Mouse (Mus musculus): ENCODE results near the gene Gm30083. TPM values are rescaled to one million over a fixed set of nuclear protein-coding genes. Genes with fewer than 3 reads are reported as not detected.
A peak's percentile ranks its signal among the peaks of the same experiment; 100 is the strongest.

Gm30083 gene
- total RNA-seq (2022): not detected

DNA sequence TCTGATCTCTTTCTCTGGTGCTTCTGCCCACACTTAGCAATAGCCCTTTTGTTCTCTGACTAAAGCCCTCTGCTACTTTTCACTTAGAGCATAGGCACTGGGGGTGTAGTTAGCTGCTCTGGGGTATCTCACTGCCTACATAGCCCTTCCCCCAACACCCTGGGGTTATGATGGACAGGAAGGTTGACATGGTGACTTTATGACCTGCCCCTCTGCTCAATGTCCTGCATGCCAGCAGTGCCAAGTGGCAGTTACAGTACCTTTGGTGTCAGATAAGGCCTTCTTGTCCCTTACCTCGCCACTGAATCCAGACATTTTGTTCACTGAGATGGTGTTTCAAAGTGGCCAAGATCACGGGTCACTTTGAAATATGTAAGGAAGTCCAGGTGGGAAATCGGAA is at the start of gene Gm30083:
Gene Gm30083, minus strand, starts transcription at position 120 of the 400 bp plus-strand sequence.
- no peak for DNase-seq (ENCODE audit: low spot score in 2 of 2)

DNA sequence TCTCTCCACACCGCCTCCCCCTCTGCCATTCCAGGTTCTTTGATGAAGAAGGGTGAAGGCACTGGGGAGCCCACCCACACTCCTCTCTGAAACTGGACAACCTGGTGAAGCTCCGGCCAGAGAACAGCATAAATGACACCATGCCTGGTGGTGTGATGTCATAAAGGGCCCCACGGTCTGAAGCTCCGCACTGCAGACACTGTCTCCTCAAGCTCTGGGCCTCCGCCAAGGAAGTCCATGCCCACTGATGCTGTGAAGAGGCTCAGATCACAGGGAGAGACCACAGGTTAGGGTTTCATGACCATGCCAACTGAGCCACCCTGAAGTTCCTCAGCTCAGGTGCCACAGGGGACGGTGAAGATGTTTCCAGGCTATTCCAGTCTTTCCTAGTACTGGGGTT is 37.5 kb upstream of the Gm30083 start, which contains the start of gene Antxrl:
Gene Antxrl, plus strand, starts transcription at position 192 of the 400 bp plus-strand sequence.
- DNase-seq (ENCODE audit: low spot score in 2 of 2): no peak

DNA sequence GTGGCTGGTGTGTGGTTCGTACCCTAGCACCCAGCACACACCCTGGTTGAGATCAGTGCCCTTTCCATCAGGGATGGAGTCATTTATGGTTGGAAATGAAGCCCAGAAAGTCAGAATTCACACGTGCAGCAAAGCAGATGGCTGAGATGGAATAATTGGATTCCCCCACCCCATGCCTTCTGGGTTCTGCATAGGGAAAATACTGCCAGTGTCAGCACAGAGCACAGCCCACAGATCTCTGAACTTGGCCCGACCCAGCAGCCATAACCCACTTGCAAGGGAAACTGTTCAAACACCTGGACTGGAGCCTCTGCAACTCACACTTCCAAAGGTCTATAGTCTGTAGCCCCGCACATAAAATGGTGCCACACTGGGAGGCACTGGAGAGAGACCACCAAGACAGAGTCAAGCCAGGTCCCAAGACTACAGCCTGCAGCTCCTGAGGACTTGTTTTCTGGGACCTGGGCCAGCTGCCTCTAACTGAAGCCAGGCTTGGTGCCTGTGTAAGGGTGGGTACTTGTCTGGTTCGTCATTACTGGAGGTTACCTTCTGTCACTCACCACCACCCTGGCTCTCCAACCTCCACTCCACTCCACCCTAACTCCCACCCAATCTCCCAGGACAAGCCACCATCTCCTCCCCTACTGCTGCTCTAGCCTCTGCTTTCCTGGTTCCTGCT is 35.3 kb upstream of the Gm30083 start:
- DNase-seq (ENCODE audit: low spot score in 2 of 2): no peak

DNA sequence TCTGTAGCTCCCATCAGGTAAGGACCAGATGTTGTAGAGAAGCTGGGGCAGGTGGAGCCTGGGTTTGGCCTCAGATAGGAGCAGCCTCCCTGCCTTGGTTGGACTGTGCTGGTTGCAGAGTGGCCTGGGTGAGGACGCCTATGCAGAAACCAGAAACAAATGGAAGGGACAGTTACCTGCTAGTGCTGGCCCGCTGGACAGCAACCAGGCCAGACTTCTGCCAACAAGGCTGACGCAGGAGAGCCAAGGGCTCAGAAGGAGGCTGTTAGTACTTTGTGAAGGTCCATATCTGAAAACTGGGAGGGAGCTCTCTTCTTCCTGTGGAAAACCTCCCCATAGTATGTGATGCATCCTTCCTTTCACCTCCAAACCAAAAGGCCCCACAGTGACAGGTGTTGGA is 28.4 kb upstream of the Gm30083 start:
- DNase-seq (ENCODE audit: low spot score in 2 of 2): no peak

DNA sequence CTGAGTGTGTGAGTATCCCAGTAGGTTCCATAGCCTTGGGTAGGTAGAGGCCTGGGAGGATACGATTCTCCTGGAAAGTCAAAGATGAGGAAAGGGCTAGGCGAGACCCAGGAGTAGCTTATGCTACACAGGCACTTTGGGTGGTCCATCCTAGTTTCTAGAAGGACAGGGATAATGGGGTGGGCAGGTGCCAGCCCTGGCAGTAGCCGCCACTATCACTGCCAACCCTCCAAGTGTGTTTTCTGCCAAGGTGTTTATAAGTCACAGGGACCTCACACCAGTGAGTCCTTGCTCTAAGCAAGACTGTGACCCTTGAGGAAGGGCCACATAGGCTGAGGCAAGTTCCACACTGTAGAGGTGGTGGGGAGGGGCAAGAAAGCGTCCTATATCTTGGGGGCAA is 26.3 kb upstream of the Gm30083 start:
- DNase-seq (ENCODE audit: low spot score in 2 of 2): no peak

DNA sequence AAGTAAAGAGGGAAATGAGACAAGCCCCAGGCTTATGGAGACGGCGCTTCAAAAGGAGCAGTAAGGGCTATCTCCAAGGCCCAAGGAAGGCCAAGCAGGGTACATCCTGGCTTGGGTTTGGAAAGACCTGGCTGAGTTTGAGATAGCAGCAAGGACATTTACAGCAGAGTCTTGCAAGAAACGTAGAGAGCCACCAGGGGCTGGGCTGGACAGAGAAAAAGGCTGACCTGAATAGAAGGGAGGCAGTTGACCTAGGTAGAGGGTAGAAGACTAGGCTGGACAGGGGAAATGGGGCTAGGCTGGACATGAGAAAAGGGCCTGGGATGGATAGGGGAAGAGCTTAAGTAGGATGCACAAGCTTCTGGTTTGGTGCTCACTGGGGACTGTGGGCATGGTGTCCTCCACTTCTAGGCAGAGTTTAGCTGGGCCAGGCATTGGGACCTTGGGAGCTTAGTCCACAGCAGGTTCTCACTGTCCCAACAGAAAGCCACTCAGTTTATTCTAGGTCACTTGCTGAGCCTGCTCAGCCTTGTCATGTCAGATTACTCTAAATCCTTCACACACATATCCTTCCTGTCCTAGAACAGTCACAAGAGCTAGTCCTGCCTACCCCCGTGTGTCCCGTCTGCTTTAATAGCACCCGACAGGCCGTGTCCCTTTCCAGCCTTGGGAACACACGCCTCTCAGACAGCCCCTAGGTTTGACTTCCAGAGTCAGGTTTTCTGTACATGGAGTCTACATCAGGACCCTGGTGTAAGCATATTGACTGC is 19.0 kb upstream of the Gm30083 start:
- DNase-seq (ENCODE audit: low spot score in 2 of 2): no peak

DNA sequence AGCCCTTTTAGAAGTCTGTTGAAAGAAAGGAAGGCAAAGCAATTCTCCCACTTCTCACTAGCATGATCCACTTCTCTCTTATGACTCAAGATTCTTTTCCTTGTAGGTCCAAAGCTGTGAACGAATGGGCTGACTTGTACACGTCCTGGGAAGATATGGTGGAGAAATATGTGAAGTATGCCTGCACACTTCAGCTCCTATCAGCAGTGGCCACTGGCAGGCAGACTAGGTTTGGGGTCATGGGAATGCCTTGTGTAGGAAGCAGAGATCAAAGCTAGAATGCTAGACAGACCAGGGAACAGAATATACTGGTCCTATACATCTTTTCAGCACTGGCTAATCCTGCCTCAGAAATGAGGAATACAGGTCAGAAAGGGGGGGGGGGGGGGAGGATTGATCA is 11.7 kb upstream of the Gm30083 start:
- no peak for DNase-seq (ENCODE audit: low spot score in 2 of 2)

DNA sequence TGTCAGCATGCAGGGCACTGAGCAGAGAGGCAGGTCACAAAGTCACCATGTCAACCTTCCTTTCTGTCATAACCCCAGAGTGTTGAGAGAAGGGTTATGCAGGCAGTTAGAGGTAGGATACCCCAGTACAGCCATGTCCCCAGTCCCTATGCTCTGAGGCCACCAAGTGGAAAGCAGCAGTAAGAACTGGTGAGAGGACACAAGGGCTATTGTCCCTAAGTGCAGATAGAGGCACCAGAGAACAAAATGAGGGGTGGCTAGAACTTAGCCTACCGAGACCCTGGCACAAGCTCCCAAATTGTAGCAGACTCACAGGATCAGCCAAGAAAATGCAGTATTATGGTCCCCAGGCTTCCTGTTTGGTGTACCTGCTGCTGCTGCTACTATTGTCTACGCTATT is 2.0 kb upstream of the Gm30083 start:
- no peak for DNase-seq (ENCODE audit: low spot score in 2 of 2)

DNA sequence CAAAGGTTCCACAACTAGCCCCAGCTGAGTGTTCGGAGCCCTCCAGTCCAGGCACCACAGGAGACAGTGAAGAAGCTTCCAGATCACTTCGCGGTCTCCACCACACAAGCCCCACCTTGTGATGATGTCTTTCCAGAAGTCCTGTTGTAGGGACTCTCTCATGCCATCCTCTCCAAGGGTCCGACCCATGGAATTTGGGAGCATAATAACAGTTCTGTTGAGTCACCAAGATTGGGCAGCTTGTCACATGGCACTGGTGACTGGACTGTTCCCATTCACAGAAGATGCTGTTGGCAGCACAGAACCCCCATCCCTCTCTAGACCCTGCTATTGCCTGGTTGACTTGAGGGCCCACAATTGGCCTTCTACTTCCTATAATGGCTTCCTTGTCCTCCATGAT is 1.4 kb upstream of the Gm30083 start, which contains the start of gene Gm5460:
Gene Gm5460, plus strand, starts transcription at position 378 of the 400 bp plus-strand sequence.
- DNase-seq (ENCODE audit: low spot score in 2 of 2): no peak

DNA sequence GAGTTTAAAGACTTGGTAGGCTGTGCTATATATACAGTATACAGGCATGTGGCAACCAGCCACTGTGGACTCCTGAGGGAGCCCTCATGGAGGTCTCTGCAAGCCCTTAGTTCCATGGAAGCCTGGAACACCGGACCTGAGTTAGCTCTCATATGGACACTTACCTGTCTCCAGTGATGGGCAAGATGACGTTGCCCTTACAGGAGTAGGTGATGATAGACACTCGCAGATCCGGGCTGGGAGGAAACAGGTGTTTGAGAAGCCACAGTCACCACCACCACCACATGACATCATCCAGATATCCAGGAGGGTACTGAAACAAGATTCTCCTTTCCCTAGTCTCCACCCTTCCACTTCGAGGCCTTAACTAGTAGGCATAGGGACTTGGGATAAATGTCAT is 12.6 kb downstream of the Gm30083 start:
- no peak for DNase-seq (ENCODE audit: low spot score in 2 of 2)

DNA sequence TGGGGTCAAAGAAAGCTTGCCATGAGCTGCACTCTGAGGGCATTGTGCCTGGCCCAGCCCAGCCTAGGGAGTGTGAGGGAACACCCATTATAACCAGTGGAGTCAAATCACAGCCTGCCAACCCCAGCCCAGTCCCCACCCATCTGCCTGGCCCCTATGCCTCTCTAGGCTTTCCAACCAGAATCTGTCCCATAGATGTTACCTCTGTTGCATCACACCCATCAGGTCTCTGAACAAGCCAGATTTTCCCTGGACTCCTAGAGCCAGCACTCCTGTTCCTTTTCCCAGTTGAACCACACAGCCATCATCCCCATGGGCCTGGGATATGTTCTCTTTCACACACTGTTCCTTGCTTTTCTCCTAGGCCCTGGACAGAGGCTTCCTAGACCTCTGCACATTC is 13.5 kb downstream of the Gm30083 start:
- no peak for DNase-seq (ENCODE audit: low spot score in 2 of 2)

DNA sequence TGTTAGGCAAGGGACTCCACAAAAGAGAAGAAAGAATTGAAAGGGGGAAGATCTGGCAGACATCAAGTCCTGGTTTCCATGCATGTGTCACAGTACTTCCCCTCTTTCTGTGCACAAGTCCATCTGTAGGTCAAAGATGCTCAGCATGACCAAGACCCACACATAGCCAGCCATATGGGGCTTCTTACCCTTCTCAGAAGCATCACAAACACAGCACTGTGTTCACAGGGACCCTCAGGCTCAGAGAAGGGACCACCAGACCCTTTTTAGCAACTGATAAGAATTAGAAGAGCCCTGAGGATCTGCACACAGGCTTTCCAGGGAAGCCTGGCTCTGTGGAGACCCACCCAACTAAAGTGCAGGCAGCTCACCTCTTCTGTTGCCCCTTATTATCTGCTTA is 14.9 kb downstream of the Gm30083 start:
- DNase-seq (ENCODE audit: low spot score in 2 of 2): no peak

DNA sequence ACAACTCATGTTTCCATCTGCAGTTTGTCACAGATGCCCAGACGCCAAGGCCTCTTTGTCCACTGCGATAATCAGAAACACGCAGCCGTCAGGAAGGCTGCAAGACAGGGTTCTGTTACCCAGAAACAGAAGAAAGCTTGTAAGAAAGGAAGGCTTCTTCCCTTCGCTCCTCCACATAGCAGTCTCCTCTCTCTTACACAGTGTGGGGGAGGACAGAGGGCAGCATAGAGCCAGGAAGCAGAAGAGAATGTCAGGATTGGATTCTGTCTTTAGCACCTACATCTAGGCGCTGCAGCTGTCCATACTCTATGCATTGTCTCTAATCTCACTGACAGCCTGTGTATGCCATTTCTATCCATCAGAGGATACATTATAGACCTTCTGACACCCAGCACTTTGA is 17.6 kb downstream of the Gm30083 start:
- no peak for DNase-seq (ENCODE audit: low spot score in 2 of 2)

DNA sequence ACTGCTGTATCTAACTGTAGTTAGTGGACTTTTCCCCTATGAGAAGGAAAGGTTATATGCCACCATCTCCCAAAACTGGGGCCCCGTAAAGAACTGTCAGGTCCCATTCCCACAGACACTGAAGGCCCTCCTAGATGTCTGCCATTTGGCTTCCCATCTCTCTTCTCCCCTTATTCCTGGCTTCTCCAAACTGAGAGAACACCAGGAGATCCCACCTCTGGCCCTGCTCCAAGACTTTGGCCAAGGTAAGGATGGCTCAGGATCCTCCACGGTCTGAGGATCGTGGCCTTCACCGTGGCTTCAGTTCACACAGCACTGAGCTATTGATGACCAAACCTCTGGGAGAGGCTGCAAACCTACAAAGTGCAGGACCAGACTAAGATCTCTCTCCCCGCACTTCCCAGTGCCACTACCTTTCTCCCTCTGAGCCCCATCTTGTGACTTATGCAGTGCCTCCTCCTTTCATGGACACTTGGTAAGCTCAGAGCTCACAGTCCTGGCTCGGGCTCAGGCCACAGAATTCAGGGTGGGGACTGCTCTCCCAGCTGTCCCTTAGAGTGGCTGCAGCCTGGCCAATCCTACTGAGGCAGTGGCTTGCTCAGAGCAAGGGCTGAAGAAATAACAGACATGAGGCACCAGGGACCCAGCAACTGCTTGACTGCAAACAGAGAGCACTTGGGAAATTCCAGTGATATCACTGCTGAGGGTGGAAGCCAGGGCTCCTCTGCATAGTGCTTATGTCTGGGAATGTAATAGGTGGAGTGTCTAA is 21.3 kb downstream of the Gm30083 start:
- DNase-seq (ENCODE audit: low spot score in 2 of 2): peak in 1 of 2 experiments; percentile 2

DNA sequence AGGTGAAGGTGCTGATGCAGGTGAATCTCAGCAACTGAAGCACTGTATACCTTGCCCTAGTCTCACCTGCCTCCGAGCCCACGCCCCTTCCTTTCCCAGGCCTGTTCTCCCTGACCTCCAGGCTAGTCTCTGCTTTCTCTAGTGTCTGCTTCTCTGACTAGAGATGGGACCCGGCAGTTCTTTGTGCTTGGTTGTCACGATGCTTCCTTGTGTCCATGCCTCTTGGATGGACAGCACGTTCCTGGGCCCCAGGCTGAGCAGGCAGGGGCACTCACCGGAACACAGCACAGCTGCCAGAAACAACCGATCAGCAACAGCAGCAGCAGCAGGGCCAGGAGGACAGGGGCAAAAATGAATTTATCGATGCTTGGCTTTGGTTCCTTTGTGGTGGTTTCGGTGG is 21.9 kb downstream of the Gm30083 start:
- DNase-seq (ENCODE audit: low spot score in 2 of 2): no peak

DNA sequence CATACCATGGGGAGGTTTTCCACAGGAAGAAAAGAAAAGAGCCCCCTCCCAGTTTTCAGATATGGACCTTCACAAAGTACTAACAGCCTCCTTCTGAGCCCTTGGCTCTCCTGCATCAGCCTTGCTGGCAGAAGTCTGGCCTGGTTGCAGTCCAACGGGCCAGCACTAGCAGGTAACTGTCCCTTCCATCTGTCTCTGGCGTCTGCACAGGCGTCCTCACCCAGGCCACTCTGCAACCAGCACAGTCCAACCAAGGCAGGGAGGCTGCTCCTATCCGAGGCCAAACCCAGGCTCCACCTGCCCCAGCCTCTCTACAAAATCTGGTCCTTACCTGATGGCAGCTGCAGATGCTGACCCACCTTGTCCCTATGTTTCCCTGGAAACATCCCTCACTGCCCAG is 23.0 kb downstream of the Gm30083 start:
- no peak for DNase-seq (ENCODE audit: low spot score in 2 of 2)

DNA sequence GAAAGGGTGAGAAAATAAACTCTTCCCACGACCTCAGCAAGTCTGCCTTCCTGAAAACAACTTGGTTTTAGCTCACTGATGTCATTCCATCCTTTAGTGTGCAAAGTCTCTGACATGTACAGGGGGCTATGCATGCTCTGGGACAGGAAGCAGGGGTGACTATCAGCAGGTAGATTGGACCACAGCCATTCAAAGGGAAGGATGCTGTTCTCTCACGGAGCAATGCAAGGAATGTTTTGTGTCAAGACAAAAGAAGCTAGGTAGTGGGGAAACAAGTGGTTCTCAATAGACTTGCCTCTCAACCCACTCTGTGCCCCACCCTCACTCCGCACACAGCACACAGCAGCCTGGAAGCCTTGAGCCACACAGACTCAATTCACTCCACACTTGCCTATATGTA is 25.8 kb downstream of the Gm30083 start:
- no peak for DNase-seq (ENCODE audit: low spot score in 2 of 2)

DNA sequence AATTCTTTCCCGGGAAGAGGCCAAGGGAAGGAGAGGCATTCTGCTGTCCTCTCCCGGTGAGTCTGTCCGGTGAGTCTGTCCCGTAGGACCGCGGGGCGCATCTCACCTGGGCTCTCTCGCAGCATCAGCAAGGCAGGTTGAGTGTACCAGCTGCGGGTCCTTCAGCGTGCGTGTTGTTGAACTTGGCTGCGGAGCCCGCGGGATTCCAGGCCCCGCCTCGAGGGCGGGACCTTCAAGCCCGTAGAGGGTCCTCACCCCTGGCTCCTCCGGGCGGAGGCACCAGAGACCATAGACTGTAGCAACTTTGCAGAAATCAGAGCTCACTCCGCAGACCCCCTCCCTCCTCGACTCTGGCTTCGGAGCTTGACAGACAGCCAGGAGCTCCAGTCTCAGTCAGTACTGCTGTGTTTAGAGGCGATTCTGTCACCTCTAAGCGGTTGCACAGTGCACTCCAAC is 36.4 kb downstream of the Gm30083 start, which contains the start of gene Zfp488:
Gene Zfp488, minus strand, starts transcription at position 161 of the 456 bp plus-strand sequence.
- DNase-seq (ENCODE audit: low spot score in 2 of 2): no peak

DNA sequence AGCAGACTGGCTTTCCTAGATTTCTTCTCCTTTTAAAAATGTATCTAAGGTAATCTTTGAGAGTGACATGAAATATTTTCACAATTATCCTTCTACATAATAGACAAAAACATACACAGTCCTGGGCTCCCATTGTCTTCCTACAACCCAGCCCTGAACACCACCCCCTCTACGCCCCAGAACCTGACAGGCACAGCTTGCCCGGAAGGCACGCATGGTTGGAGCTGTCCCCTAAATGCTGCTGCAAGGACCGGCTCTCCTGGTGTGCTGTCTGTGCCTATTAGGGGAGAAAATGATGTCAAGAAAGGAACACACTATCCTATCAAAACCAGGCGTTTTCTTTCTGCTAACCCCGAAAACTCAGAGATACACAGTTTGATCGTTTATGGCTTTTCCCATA is 37.2 kb downstream of the Gm30083 start:
- DNase-seq (ENCODE audit: low spot score in 2 of 2): no peak

DNA sequence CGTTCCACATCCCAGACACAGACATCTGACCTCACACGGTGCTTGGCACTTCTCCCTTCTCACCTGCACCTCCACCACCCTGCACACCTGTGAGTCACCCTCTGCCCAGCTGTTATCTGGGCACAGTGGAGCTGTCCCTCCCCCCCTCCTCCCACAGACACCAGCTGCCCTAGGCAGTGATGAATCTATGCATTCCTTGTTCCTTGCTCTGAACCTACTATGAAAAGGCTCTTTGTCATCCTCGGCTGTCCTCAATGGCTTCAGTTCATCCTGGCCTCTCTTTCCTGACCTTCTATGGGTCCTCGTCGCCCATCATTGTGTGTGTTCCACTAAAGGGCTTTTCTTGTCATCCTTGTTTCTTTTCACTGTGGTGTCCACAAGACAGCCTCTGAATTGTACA is 40.2 kb downstream of the Gm30083 start:
- DNase-seq (ENCODE audit: low spot score in 2 of 2): no peak

DNA sequence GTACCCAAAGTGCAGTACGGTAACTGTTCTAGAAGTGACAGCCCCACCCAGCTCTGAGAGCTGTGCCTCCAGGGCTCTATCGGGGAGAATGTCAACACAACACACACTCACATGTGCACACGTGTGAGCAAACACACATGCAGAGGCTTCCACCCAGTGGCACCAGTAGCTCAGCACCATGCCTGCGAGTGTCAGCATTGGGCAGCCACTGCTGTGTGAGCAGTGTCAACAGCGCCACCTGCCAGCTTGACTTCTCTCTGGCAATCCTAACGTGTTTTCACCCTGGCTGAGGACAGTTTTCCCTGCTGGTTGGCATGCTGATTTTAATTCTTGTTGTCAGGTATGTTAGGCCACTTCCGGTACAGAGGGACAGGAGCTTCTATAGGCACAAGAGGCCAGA is 42.3 kb downstream of the Gm30083 start:
- no peak for DNase-seq (ENCODE audit: low spot score in 2 of 2)

DNA sequence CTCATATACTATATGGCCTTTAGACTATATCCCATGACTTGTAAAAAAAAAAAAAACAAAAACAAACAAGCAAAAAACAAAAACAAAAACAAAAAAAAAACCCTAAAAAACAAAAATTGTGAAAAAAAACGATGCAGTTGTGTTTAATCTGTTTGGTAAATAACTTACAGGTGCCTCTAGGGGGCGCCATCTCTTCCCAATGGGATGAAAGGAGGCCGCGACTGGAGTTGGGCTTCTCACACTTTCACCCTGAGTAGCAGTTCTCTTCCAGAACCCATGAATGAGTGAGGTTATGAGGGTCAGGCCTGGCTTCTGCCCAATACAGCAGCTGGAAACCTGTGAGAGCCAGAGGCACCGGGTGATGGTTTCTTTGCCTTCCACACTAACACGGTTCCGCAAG is 49.3 kb downstream of the Gm30083 start:
- DNase-seq (ENCODE audit: low spot score in 2 of 2): no peak

Measured in gastrocnemius, adult 8-10 months (tissue).